Mouse (Mus musculus): Measurements from ENCODE around the gene B4galt2. TPM values are rescaled to one million over a fixed set of nuclear protein-coding genes. Genes with fewer than 3 reads are reported as not detected.

B4galt2 gene
- polyA plus RNA-seq, 1 experiment = 6.5 TPM

DNA sequence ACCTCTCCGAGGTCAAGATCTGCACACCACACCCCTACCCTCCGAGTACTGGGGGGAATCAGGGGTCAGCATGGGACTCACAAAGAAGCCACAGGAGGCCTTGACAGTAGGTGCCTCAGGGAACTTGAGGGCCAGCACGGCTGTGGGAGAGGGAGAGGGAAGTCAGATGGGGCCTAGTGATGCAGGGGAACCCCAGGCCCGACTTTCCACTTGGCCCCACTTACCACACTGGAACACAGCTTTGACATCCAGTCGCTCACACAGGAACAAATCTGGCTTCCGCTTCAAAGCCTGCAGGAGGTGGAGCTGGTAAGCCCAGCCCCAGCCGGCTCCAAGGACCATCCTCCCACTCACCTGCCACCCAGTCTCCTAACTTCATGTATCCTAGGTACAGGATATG is 12.1 kb upstream of the B4galt2 start:
- Histone ChIP-seq H3K4me1 (ENCODE audit: control insufficient read depth, insufficient read depth, insufficient read length) (peaks cover 5% of the 10 kb centered on the region; the same call in 1 of the 2 replicates), H3K4me3 (ENCODE audit: extremely low read depth, insufficient read depth, insufficient read length) (no peak overlapping the region), H3K27me3 (ENCODE audit: control insufficient read depth, insufficient read depth, low read length) (no peaks in the 10 kb centered on the region), H3K27ac (ENCODE audit: insufficient read depth, low read length) (no peak overlapping the region), H3K36me3 (ENCODE audit: control insufficient read depth, insufficient read depth, low read length) (peaks cover 11% of the 10 kb centered on the region)
- no peak for DNase-seq (ENCODE audit: low read depth in 1 of 2, low spot score in 2 of 2)
- WGBS = 89% methylated on average over 7 of the region's 7 CpGs
- TF ChIP-seq POLR2A (IDR thresholded peaks at IDR 0.05; ENCODE audit: low read depth, low read length) (no peak), CTCF (IDR thresholded peaks at IDR 0.05; ENCODE audit: extremely low read depth, insufficient read depth, insufficient read length, insufficient replicate concordance) (no peak)

DNA sequence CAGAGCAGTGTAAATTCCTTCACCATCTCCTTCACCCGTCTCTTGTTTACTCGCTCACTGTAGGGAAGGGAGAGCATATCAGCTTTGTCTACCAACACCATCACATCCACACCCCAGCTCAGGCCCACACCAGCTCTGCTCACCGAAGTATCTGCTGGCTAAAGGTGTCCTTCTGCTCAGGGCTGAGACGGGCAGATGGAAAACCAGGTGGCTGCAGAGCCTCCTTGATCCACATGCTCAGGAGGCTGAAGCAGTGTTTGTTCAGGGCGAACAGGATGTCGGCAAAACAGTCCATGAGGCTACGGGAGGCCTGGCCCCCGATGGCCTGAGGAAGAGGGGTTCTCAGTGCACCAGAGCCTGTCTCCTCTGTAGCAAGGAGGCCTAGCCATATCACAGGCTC is 11.3 kb upstream of the B4galt2 start:
- no peak overlapping the region for H3K27ac ChIP-seq (ENCODE audit: insufficient read depth, low read length)
- H3K4me3 ChIP-seq (ENCODE audit: extremely low read depth, insufficient read depth, insufficient read length) = no peak overlapping the region
- 95% methylated on average over 8 of the region's 8 CpGs for WGBS
- no peaks in the 10 kb centered on the region for H3K27me3 ChIP-seq (ENCODE audit: control insufficient read depth, insufficient read depth, low read length)
- peaks cover 9% of the 10 kb centered on the region for H3K36me3 ChIP-seq (ENCODE audit: control insufficient read depth, insufficient read depth, low read length)
- no peak for DNase-seq (ENCODE audit: low read depth in 1 of 2, low spot score in 2 of 2)
- H3K4me1 ChIP-seq (ENCODE audit: control insufficient read depth, insufficient read depth, insufficient read length) = peaks cover 5% of the 10 kb centered on the region; the same call in 1 of the 2 replicates
- TF ChIP-seq POLR2A (IDR thresholded peaks at IDR 0.05; ENCODE audit: low read depth, low read length) (no peak), CTCF (IDR thresholded peaks at IDR 0.05; ENCODE audit: extremely low read depth, insufficient read depth, insufficient read length, insufficient replicate concordance) (no peak)

- H3K4me3 ChIP-seq (ENCODE audit: extremely low read depth, insufficient read depth, insufficient read length) = no peak overlapping the region
- WGBS = 29% methylated on average over 9 of the region's 9 CpGs
- no peak overlapping the region for H3K27ac ChIP-seq (ENCODE audit: insufficient read depth, low read length)
- H3K36me3 ChIP-seq (ENCODE audit: control insufficient read depth, insufficient read depth, low read length) = peaks cover 4% of the 10 kb centered on the region; the same call in 1 of the 2 replicates
- H3K4me1 ChIP-seq (ENCODE audit: control insufficient read depth, insufficient read depth, insufficient read length) = peaks cover 5% of the 10 kb centered on the region; the same call in 1 of the 2 replicates
- DNase-seq (ENCODE audit: low read depth in 1 of 2, low spot score in 2 of 2) = peak in 1 of 2 experiments; percentile 68
- no peak for TF ChIP-seq POLR2A (IDR thresholded peaks at IDR 0.05; ENCODE audit: low read depth, low read length)
- TF ChIP-seq CTCF (IDR thresholded peaks at IDR 0.05; ENCODE audit: extremely low read depth, insufficient read depth, insufficient read length, insufficient replicate concordance) = no peak
- no peaks in the 10 kb centered on the region for H3K27me3 ChIP-seq (ENCODE audit: control insufficient read depth, insufficient read depth, low read length)
Measured at GRCm38 (mm10) chr4:117893376-117893775, 10.1 kb upstream of the B4galt2 start.

DNA sequence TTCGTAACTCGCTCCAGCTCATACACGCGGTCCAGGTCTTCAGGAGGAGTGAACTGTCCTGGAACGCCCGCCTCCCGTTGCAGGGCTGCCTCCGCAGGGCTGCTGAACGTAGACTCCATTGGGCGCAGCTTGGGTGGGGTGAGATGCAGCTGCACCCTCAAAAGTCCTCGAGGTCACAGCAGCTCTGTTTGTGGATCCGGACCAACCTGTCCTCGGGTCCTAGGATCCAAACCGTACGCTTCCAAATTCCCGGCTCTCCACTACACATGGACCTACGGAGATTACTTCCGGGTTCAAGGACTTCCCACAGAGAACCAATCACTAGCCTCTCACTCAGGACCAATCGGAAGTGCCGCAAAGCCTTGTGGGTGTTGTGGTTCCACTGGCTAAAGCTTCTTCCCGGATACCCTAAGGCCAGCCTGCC is 8.5 kb upstream of the B4galt2 start, which contains the start of gene Dph2:
Dph2 (minus strand) TSS at position 295 of the 424 bp plus-strand sequence.
- Histone ChIP-seq H3K4me1 (ENCODE audit: control insufficient read depth, insufficient read depth, insufficient read length) (peaks cover 8% of the 10 kb centered on the region; the same call in 1 of the 2 replicates), H3K27ac (ENCODE audit: insufficient read depth, low read length) (no peak within 1 kb of the TSS), H3K27me3 (ENCODE audit: control insufficient read depth, insufficient read depth, low read length) (no peaks in the 10 kb centered on the region), H3K4me3 (ENCODE audit: extremely low read depth, insufficient read depth, insufficient read length) (peak within 1 kb of the TSS; percentile 73), H3K36me3 (ENCODE audit: control insufficient read depth, insufficient read depth, low read length) (peaks cover 2% of the 10 kb centered on the region; the same call in 1 of the 2 replicates)
- 1% methylated on average over 21 of the region's 21 CpGs for WGBS
- TF ChIP-seq POLR2A (IDR thresholded peaks at IDR 0.05; ENCODE audit: low read depth, low read length) (no peak; the same call in 1 of the 2 replicates), CTCF (IDR thresholded peaks at IDR 0.05; ENCODE audit: extremely low read depth, insufficient read depth, insufficient read length, insufficient replicate concordance) (no peak)
- DNase-seq (ENCODE audit: low read depth in 1 of 2, low spot score in 2 of 2) = peak; percentile 70 to 87

DNA sequence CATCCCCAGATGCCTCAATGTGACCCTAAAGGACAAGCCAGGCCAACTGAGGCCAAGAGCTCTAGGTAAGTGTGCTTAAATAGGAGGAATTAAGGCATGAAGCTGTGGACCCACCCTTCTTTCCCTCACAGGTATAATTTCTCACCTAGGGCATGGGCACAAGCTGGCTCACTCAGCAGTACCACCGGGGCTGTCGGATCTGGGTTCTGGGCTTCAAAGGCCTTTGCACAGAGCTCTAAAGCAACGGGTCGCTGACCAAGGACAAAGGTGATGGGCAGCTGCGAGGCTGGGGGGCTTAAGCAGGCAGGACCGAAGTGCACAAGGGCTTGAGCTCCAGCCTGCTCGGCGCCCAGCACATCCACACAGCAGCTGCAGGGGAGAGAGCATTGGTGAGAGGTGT is 7.5 kb upstream of the B4galt2 start:
- TF ChIP-seq POLR2A (IDR thresholded peaks at IDR 0.05; ENCODE audit: low read depth, low read length) (no peak), CTCF (IDR thresholded peaks at IDR 0.05; ENCODE audit: extremely low read depth, insufficient read depth, insufficient read length, insufficient replicate concordance) (no peak)
- Histone ChIP-seq H3K4me3 (ENCODE audit: extremely low read depth, insufficient read depth, insufficient read length) (peak overlapping the region; percentile 73; the same call in 1 of the 2 replicates), H3K4me1 (ENCODE audit: control insufficient read depth, insufficient read depth, insufficient read length) (peaks cover 12% of the 10 kb centered on the region; the same call in 1 of the 2 replicates), H3K27ac (ENCODE audit: insufficient read depth, low read length) (no peak overlapping the region), H3K27me3 (ENCODE audit: control insufficient read depth, insufficient read depth, low read length) (no peaks in the 10 kb centered on the region), H3K36me3 (ENCODE audit: control insufficient read depth, insufficient read depth, low read length) (peaks cover 3% of the 10 kb centered on the region; the same call in 1 of the 2 replicates)
- 93% methylated on average over 8 of the region's 8 CpGs for WGBS
- DNase-seq (ENCODE audit: low read depth in 1 of 2, low spot score in 2 of 2) = no peak

GRCm38 (mm10) chr4:117890031-117890430 is 6.7 kb upstream of the B4galt2 start:
- H3K27me3 ChIP-seq (ENCODE audit: control insufficient read depth, insufficient read depth, low read length) = no peaks in the 10 kb centered on the region
- peaks cover 4% of the 10 kb centered on the region; the same call in 1 of the 2 replicates for H3K36me3 ChIP-seq (ENCODE audit: control insufficient read depth, insufficient read depth, low read length)
- H3K4me3 ChIP-seq (ENCODE audit: extremely low read depth, insufficient read depth, insufficient read length) = no peak overlapping the region
- peaks cover 12% of the 10 kb centered on the region; the same call in 1 of the 2 replicates for H3K4me1 ChIP-seq (ENCODE audit: control insufficient read depth, insufficient read depth, insufficient read length)
- no peak overlapping the region for H3K27ac ChIP-seq (ENCODE audit: insufficient read depth, low read length)
- TF ChIP-seq CTCF (IDR thresholded peaks at IDR 0.05; ENCODE audit: extremely low read depth, insufficient read depth, insufficient read length, insufficient replicate concordance) (no peak), POLR2A (IDR thresholded peaks at IDR 0.05; ENCODE audit: low read depth, low read length) (no peak)
- WGBS = 93% methylated on average over 14 of the region's 14 CpGs
- no peak for DNase-seq (ENCODE audit: low read depth in 1 of 2, low spot score in 2 of 2)

DNA sequence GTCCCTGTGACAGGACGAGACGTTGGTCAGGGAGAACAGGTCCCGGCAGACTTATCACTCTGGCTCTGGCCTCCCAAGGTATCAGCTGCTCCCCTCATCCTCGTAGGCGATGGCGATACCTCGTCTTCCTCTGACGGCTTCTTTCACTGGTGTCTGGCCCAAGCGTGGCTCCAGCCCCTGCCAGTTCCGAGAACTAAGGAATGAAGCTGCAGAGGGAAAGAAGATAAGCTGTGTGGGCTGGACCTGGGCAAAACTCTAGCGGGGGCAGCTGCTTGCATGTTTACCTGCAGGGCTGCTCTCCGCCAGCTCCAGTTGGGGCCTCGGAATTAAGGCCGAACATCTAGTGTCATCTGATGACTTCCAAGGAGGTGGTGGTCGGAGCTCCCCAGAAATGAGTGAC is 6.2 kb upstream of the B4galt2 start:
- Histone ChIP-seq H3K4me3 (ENCODE audit: extremely low read depth, insufficient read depth, insufficient read length) (no peak overlapping the region), H3K4me1 (ENCODE audit: control insufficient read depth, insufficient read depth, insufficient read length) (peaks cover 12% of the 10 kb centered on the region; the same call in 1 of the 2 replicates), H3K36me3 (ENCODE audit: control insufficient read depth, insufficient read depth, low read length) (peaks cover 10% of the 10 kb centered on the region; the same call in 1 of the 2 replicates), H3K27me3 (ENCODE audit: control insufficient read depth, insufficient read depth, low read length) (no peaks in the 10 kb centered on the region), H3K27ac (ENCODE audit: insufficient read depth, low read length) (no peak overlapping the region)
- TF ChIP-seq POLR2A (IDR thresholded peaks at IDR 0.05; ENCODE audit: low read depth, low read length) (no peak), CTCF (IDR thresholded peaks at IDR 0.05; ENCODE audit: extremely low read depth, insufficient read depth, insufficient read length, insufficient replicate concordance) (no peak)
- DNase-seq (ENCODE audit: low read depth in 1 of 2, low spot score in 2 of 2) = no peak
- 94% methylated on average over 15 of the region's 15 CpGs for WGBS
